Mouse (Mus musculus) spleen, adult 2 months (tissue): ENCODE measurements at regions not wholly inside any gene's neighbourhood (a gene's known extent, or its start where the extent isn't known, plus 50 kb on each side); places are given as distances from the start of the nearest gene placed in this dataset.

Experiments used
- CTCF ChIP-seq: fragments of 200-500 bp; IDR thresholded peaks from 2 replicates; pipeline ENCODE4 v1.5.1; 2011; ENCODE audit warnings: mild to moderate bottlenecking, inconsistent platforms; ENCODE audit not compliant: insufficient read depth, insufficient read length, insufficient replicate concordance; ENCODE audit errors: extremely low read depth
- POLR2A ChIP-seq: fragments of 200-500 bp; IDR thresholded peaks from 2 replicates; pipeline ENCODE4 v1.6.1; 2011; ENCODE audit warnings: low read depth, low read length, inconsistent platforms

DNA sequence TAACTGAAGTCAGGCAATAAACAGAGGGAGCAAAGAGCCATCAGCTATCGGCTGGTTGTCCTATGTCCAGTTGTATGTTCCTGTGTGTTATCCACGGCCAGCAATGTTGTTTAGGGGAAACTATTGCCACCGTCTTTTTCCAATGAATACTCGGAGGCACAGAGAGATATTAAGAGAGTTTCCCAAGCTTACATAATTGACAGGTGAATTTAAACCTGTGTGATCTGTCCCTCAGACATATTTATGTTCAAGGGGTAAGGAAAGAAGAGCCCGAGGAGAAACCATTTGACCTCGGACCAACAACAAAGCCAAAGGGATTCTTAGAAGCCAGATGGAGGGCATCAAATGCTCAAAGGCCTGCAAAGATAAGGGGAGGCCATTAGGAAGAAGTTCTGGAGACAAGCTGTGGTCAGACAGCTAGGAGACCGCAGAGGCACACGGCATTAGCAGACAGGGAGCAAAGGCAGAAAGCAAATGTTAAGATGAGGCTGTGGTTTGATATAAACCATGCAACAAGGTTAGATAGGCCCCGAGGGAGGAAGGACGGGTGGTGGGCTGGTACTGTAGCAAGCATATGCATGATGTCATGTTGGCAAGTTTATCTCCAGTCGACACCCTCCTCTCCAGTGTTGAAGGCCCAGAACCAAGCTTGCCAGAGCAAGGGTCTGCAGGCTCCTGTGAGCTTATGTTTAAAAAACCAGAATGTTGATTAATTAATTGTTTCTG, 82.1 kb upstream of the Cpsf6 start:
- TF ChIP-seq POLR2A: no peak
- no peak for TF ChIP-seq CTCF
